Mouse (Mus musculus) CH12.LX (cell line): ENCODE results near the gene Slc25a12. TPM values are rescaled to one million over a fixed set of nuclear protein-coding genes. Genes with fewer than 3 reads are reported as not detected.

Experiments used
- DNase-seq: peaks from one replicate; pipeline ENCODE4 v3.0.0-alpha.2; 2013; ENCODE audit errors: extremely low read depth
- H3K27ac ChIP-seq: 2 replicates; pipeline ENCODE4 v1.5.1; 2012; ENCODE audit warnings: low read depth, mild to moderate bottlenecking, control low read depth, moderate library complexity; ENCODE audit not compliant: insufficient read depth
- H3K27me3 ChIP-seq: replicated peaks from 2 replicates; pipeline ENCODE3; 2012; ENCODE audit warnings: inconsistent platforms
- H3K36me3 ChIP-seq, 2 experiments: replicated peaks in 1 of 2; 2 replicates each; pipeline versions ENCODE3 to v1.6.1; 2012; ENCODE audit warnings: inconsistent platforms in 1 of 2, low read length in 1 of 2, mild to moderate bottlenecking in 1 of 2, mixed read lengths in 1 of 2, moderate library complexity in 1 of 2; ENCODE audit not compliant: control insufficient read depth in 1 of 2, insufficient read depth in 1 of 2
- H3K4me1 ChIP-seq, 2 experiments: 2 replicates each; pipeline ENCODE4 v1.6.1; 2012; ENCODE audit warnings: inconsistent platforms in 1 of 2, moderate library complexity in 1 of 2; ENCODE audit not compliant: insufficient read depth in 2 of 2, control insufficient read depth in 1 of 2
- H3K4me2 ChIP-seq: 2 replicates; pipeline ENCODE4 v1.6.1; 2012; ENCODE audit warnings: low read depth, mild to moderate bottlenecking, control low read depth; ENCODE audit not compliant: poor library complexity, insufficient read depth, severe bottlenecking
- H3K4me3 ChIP-seq, 3 experiments: fragments of 150-350 bp in 1 of 3; sonication (generic) in 1 of 3; replicated peaks in 1 of 3; 2 replicates each; pipeline versions ENCODE3 to v1.5.1; 2011 to 2012; ENCODE audit warnings: low read depth in 2 of 3, low read length in 2 of 3, mild to moderate bottlenecking in 2 of 3, moderate library complexity in 2 of 3, control low read depth in 1 of 3, improper control_type of control experiment in 1 of 3, inconsistent platforms in 1 of 3, mixed read lengths in 1 of 3; ENCODE audit not compliant: poor library complexity in 1 of 3
- H3K79me2 ChIP-seq: replicated peaks from 2 replicates; pipeline ENCODE4 v1.6.1; 2012; ENCODE audit warnings: mild to moderate bottlenecking, moderate library complexity; ENCODE audit not compliant: control insufficient read depth, poor library complexity, insufficient read depth, severe bottlenecking; ENCODE audit errors: extremely low read depth
- H3K9ac ChIP-seq: 2 replicates; pipeline ENCODE4 v1.6.1; 2012; ENCODE audit warnings: low read depth, mild to moderate bottlenecking, control low read depth, moderate library complexity; ENCODE audit not compliant: insufficient read depth
- H3K9me3 ChIP-seq: replicated peaks from 2 replicates; pipeline ENCODE3; 2012; ENCODE audit warnings: low read length, inconsistent platforms, mixed read lengths
- BHLHE40 ChIP-seq: IDR thresholded peaks from 2 replicates; pipeline ENCODE4 v1.6.1; 2011; ENCODE audit warnings: mild to moderate bottlenecking, low read depth, low read length, improper control_type of control experiment
- CHD1 ChIP-seq: IDR thresholded peaks from 2 replicates; pipeline ENCODE4 v1.6.1; 2012; ENCODE audit warnings: low read depth, low read length, improper control_type of control experiment, inconsistent platforms
- CTCF ChIP-seq, 2 experiments: IDR thresholded peaks in 1 of 2; conservative IDR thresholded peaks in 1 of 2; 2 replicates each; pipeline ENCODE4 v1.5.1; 2011 to 2012; ENCODE audit warnings: low read depth in 2 of 2, low read length in 2 of 2, improper control_type of control experiment in 1 of 2, inconsistent platforms in 1 of 2, mild to moderate bottlenecking in 1 of 2, moderate library complexity in 1 of 2
- E2F4 ChIP-seq: IDR thresholded peaks from 2 replicates; pipeline ENCODE4 v1.6.1; 2011; ENCODE audit warnings: low read depth, low read length, improper control_type of control experiment; ENCODE audit not compliant: insufficient replicate concordance
- ETS1 ChIP-seq: conservative IDR thresholded peaks from 2 replicates; pipeline ENCODE4 v1.6.1; 2012; ENCODE audit warnings: low read depth, mild to moderate bottlenecking, inconsistent platforms, low read length, improper control_type of control experiment, moderate library complexity
- GABPA ChIP-seq: IDR thresholded peaks from 2 replicates; pipeline ENCODE4 v1.6.1; 2012; ENCODE audit warnings: low read depth, low read length, improper control_type of control experiment, inconsistent platforms; ENCODE audit not compliant: insufficient replicate concordance
- HCFC1 ChIP-seq: IDR thresholded peaks from 2 replicates; pipeline ENCODE4 v1.6.1; 2012; ENCODE audit warnings: low read depth, mild to moderate bottlenecking, inconsistent platforms, low read length, improper control_type of control experiment
- JUND ChIP-seq: conservative IDR thresholded peaks from 2 replicates; pipeline ENCODE4 v1.6.1; 2011; ENCODE audit warnings: low read depth, low read length, improper control_type of control experiment
- KAT2A ChIP-seq: IDR thresholded peaks from 2 replicates; pipeline ENCODE4 v1.6.1; 2012; ENCODE audit warnings: low read length, improper control_type of control experiment, inconsistent platforms; ENCODE audit not compliant: insufficient replicate concordance
- MAFK ChIP-seq: IDR thresholded peaks from 2 replicates; pipeline ENCODE4 v1.6.1; 2011; ENCODE audit warnings: low read length, improper control_type of control experiment; ENCODE audit not compliant: insufficient replicate concordance
- MAX ChIP-seq: IDR thresholded peaks from 2 replicates; pipeline ENCODE4 v1.6.1; 2011; ENCODE audit warnings: low read length, improper control_type of control experiment
- MEF2A ChIP-seq: IDR thresholded peaks from 2 replicates; pipeline ENCODE4 v1.6.1; 2014; ENCODE audit warnings: low read depth, mild to moderate bottlenecking, inconsistent platforms, low read length, improper control_type of control experiment, borderline replicate concordance
- MXI1 ChIP-seq: IDR thresholded peaks from 2 replicates; pipeline ENCODE4 v1.6.1; 2011; ENCODE audit warnings: mild to moderate bottlenecking, low read depth, low read length, improper control_type of control experiment
- MYC ChIP-seq: IDR thresholded peaks from 2 replicates; pipeline ENCODE4 v1.6.1; 2011; ENCODE audit warnings: low read depth, mild to moderate bottlenecking, improper control_type of control experiment, low read length
- NELFE ChIP-seq: IDR thresholded peaks from 2 replicates; pipeline ENCODE4 v1.6.1; 2011; ENCODE audit warnings: low read depth, low read length, improper control_type of control experiment
- RAD21 ChIP-seq: IDR thresholded peaks from 2 replicates; pipeline ENCODE4 v1.6.1; 2011; ENCODE audit warnings: low read depth, mild to moderate bottlenecking, low read length, improper control_type of control experiment, moderate library complexity
- RCOR1 ChIP-seq: conservative IDR thresholded peaks from 2 replicates; pipeline ENCODE4 v1.6.1; 2012; ENCODE audit warnings: low read depth, mild to moderate bottlenecking, inconsistent platforms, low read length, improper control_type of control experiment
- TBP ChIP-seq: conservative IDR thresholded peaks from 2 replicates; pipeline ENCODE4 v1.6.1; 2011; ENCODE audit warnings: low read depth, low read length, improper control_type of control experiment
- USF2 ChIP-seq: conservative IDR thresholded peaks from 2 replicates; pipeline ENCODE4 v1.6.1; 2011; ENCODE audit warnings: low read depth, low read length, improper control_type of control experiment
- ZKSCAN1 ChIP-seq: IDR thresholded peaks from 2 replicates; pipeline ENCODE4 v1.6.1; 2012; ENCODE audit warnings: low read depth, inconsistent platforms, low read length, improper control_type of control experiment, borderline replicate concordance
- ZNF384 ChIP-seq: IDR thresholded peaks from 2 replicates; pipeline ENCODE4 v1.6.1; 2012; ENCODE audit warnings: low read depth, low read length, improper control_type of control experiment, inconsistent platforms
- dilution Hi-C: fragments of 300-500 bp; cut with MboI; formaldehyde crosslinking; loops from 2 replicates; pipeline ENCODE4 v1.14.3; 2020; ENCODE audit warnings: low sequenced_read_pairs; ENCODE audit not compliant: extremely low pct_unique_long_range_greater_than_20kb, extremely low pct_ligation_motif_present
- in situ Hi-C: fragments of 300-500 bp; cut with MboI; formaldehyde crosslinking; loops from 3 replicates; pipeline ENCODE4 v1.14.3; 2019; ENCODE audit warnings: low sequenced_read_pairs, low pct_ligation_motif_present, low pct_unique_long_range_greater_than_20kb, mixed read lengths
- polyA plus RNA-seq: library from polyadenylated mRNA; unstranded; fragments of >175 nt; gene quantifications from 2 replicates; pipeline ENCODE4 v1.2.1, GENCODE M21; 2012; ENCODE audit warnings: low read depth; ENCODE audit not compliant: insufficient read length
- total RNA-seq, 2 experiments: library from RNA; depleted of rRNA; stranded (reverse); fragments of 300-350 nt in 1 of 2; fragments of >200 nt in 1 of 2; gene quantifications; 2 replicates each; pipeline ENCODE4 v1.2.3; 2012 to 2014

Slc25a12 gene
- total and polyA plus RNA-seq, 3 experiments = 97.1 to 211 (median 123) TPM

DNA sequence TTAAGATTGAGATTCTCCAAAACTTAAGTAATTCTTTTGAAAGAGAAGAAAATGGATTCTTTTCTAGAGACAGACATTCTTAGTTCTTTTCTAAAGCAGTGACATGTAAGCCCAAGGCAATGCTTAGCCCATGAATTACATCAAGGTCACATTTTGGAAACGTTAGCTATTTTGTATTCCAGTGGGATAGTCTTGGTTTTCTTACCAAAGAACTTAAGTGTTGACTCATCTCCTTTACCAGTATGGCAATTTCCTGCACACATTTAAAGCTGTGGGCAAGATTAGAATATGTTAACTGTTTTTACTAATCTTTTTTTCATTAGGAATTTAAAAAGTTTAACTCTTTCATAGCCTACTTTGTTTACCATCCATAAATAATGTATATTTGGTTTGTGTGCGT lies 134.6 kb downstream of the Slc25a12 start:
- no peak overlapping the region for H3K27ac ChIP-seq
- H3K36me3 ChIP-seq = peaks cover 11 to 35% of the 10 kb centered on the region in 2 experiments
- in situ Hi-C loops = no loop called here

DNA sequence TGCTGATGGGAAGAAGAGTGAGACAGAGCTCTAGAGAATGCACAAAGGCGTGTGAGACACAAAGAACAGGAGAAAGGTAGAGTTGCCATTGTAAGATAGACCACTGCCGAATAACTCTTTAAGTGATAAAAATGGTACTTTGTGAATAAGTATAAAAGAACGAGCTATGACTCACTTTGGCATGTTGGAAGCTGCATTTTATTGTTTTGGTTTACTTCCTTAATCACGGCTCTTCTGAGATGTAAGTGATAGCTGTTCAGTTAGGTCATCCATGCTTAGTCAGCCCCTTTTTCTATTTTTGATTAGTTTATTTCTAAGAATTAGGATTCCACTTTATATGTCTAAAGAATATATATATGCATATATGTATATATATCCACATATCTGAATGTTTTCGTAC lies 135.6 kb downstream of the Slc25a12 start:
- TF ChIP-seq JUND = no peak
- no peak for TF ChIP-seq CTCF (conservative IDR thresholded peaks at IDR 0.05 in 1 of 2, IDR thresholded peaks at IDR 0.05 in 1 of 2; ENCODE audit: low read depth in 2 of 2, low read length in 2 of 2)
- no peak for TF ChIP-seq ZNF384
- no peak for TF ChIP-seq MXI1
- TF ChIP-seq E2F4 = no peak
- no peak for TF ChIP-seq MAX
- TF ChIP-seq GABPA = no peak
- no peak for TF ChIP-seq TBP
- TF ChIP-seq RAD21 = no peak
- TF ChIP-seq MAFK = no peak
- no peak for TF ChIP-seq MEF2A
- TF ChIP-seq NELFE = no peak
- TF ChIP-seq KAT2A = no peak
- TF ChIP-seq CHD1 = no peak
- no peak for TF ChIP-seq ZKSCAN1
- Histone ChIP-seq H3K79me2 (0 out of 2 replicates have a peak, but pooled peaks cover 5% of the 10 kb centered on the region), H3K27ac (no peak overlapping the region), H3K27me3 (no peaks in the 10 kb centered on the region), H3K9me3 (no peaks in the 10 kb centered on the region), H3K4me1 (no peaks in the 10 kb centered on the region), H3K4me3 (no peak overlapping the region), H3K36me3 (peaks cover 8 to 33% of the 10 kb centered on the region in 2 experiments), H3K9ac (no peak overlapping the region), H3K4me2 (no peak overlapping the region)
- dilution Hi-C loops (no loop called here), in situ Hi-C loops (no loop called here)
- no peak for DNase-seq

More for the DNA sequence above, 134.6 kb downstream of the Slc25a12 start:
- H3K9me3 ChIP-seq = no peaks in the 10 kb centered on the region
- no peak overlapping the region for H3K9ac ChIP-seq
- H3K27me3 ChIP-seq = no peaks in the 10 kb centered on the region
- TF ChIP-seq MXI1 = no peak
- no peak for TF ChIP-seq E2F4
- no peak for TF ChIP-seq RCOR1
- TF ChIP-seq USF2 = no peak
- TF ChIP-seq JUND = no peak
- no peak for TF ChIP-seq CHD1
- TF ChIP-seq NELFE = no peak
- no peak for TF ChIP-seq HCFC1
- TF ChIP-seq ZNF384 = no peak
- TF ChIP-seq TBP = no peak
- TF ChIP-seq MYC = no peak
- no peak for TF ChIP-seq CTCF (conservative IDR thresholded peaks at IDR 0.05 in 1 of 2, IDR thresholded peaks at IDR 0.05 in 1 of 2; ENCODE audit: low read depth in 2 of 2, low read length in 2 of 2)
- no peak for TF ChIP-seq GABPA
- TF ChIP-seq BHLHE40 = no peak
- TF ChIP-seq ETS1 = no peak
- H3K4me3 ChIP-seq = no peak overlapping the region
- H3K4me2 ChIP-seq = no peak overlapping the region
- H3K79me2 ChIP-seq = 0 out of 2 replicates have a peak, but pooled peaks cover 4% of the 10 kb centered on the region
- dilution Hi-C loops = no loop called here
- no peaks in the 10 kb centered on the region for H3K4me1 ChIP-seq
- no peak for DNase-seq
